Mouse (Mus musculus): ENCODE results near the gene Tmem63c.

The Tmem63c gene

DNA sequence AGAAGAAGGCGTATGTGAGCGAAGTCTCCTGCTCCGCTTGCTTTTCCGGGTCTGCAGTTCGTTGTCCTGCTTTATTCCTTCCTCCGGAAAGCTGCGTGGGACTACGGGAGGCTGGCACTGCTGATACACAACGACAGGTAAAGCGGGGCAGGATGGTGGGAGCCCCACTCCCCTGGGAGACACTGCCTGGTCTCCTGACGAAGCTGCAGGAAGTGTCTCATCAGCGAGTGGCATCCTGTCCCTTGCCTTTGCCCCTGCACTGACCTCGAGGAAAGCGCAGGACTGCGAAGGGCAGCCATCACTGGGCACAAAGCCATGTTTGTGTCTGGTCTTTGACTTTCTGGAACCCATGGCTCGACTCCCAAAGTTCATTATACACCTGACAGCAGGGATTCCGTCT lies 35.9 kb downstream of the Tmem63c start:
- no peak for DNase-seq

DNA sequence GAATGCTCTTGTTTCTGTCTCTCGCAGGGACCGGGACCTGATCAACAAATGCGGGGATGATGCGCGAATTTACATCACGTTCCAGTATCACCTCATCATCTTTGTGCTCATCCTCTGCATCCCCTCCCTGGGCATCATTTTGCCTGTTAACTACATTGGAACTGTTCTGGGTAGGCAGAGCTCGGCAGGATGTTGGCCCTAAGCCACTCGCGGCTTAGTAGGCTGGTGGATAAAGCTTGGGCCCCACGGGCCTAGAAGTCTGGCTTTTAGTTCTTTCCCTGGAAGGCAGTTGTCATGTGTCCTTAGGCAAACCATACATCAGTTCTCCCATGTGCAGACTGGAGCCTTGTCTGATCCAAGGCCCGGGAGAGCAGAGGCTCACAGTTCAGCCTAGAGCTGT lies 44.3 kb downstream of the Tmem63c start:
- peak; percentile 54 to 61 for DNase-seq

DNA sequence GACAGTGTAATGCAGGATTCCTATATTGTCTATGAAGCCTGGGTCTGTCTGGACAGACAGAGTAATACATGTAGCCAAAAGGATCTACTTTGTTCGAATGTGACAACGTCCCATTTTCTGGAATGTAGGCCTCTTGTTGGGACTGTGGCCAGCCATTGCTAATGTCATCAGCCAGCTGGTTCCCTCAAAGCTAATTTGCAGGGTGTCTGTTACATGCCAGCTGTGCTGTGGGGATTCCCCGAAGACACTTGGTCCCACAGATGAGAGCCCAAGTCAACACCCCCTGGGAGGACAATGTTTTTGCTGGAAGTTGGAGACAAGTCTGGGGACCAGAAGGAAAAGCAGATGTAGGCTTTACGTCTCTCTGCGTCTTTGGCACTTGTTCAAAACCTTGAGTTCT lies 45.3 kb downstream of the Tmem63c start:
- no peak for DNase-seq

DNA sequence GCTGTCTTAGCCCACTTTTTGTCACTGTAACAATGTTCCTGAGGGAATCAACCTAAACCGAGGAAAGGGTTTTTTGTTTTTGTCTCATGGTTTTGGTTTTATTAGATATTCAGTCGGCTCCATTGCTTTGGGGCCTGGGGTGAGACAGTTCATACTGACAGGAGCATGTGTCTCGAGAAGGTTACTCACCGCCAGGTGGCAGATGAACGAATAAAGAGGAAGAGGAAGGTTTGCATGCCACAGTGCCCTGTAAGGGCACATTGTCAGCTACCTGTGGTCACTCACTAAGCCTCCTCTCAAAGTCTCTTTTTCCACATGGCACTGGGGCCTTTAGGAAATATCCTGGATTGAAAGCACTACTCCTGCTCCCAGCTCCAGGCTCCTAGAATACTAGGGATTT lies 49.4 kb downstream of the Tmem63c start:
- no peak for DNase-seq

DNA sequence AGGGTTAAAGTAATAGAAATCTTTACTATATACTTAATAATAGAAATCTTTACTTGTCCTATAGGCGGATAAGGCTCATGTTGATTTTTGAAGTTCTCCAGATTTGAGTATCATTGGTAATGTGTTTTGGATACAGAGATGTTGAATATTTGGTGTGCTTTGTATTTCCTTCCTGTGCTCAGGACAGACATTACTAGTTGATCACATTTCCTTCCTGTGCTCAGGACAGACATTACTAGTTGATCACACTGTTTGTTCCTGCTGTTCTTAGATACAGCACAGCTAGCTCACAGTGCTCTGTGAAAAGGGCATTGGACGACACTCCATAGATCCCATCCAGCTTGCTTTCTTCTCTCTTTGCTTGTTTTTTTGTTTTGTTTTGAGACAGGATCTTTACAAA lies 55.5 kb downstream of the Tmem63c start:
- no peak for DNase-seq

DNA sequence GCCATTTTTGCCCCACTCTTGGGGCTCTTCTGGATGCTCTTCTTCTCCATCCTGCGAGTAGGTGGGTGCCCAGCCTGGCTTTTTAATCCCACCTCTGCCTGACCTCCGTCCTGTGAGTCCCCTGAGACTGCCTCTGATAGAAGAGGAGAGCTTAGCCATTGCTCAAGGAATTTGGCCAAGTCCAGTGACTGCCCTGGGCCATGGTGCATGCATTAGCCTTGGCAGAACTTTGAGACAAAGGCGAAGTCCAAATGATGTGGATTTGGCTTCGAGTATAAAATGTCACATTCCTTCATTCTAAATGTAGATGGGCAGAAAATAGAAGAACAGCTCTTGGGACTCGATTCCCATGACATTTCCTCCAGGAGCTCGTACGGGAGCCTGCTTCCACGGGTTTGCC lies 61.7 kb downstream of the Tmem63c start:
- no peak for DNase-seq

DNA sequence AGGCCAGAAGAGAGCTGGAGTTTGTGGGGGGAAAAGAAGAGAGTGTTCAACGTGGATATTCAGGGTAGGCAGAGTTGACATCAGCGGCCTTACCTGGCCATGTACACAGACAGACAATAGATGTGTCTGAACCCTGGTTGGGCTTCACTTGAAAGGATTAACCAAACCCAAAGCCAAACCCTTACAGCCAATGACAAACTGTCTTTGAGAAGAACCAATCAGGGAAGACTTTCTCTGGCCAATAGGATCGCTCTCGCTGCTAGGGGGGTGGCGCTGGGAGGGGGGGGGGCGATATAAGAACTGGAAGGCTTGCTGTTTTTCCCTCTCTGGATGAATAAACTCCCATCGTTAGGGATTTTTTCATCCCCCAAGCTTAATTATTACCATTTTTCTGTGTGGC lies 66.1 kb downstream of the Tmem63c start:
- DNase-seq, result no peak

DNA sequence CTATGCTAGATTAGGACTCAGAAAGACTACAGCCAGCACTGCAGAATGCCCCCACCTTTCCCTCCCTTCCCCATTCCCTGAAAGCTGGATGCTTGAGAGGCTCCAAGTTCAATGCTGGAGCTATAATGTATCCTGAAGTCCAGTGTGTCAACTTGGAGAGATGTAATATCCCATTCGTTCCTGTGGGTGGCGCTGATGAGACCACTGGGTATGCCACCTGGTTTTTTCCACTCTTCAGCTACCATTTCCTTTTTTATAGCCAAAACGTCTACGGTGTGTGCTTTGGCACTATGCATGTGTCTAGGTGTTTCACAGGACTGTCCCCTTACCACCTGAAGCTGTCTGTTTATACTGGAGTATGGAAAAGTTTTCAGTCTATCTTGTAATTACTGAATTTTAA lies 67.2 kb downstream of the Tmem63c start:
- peak in 1 of 2 experiments; percentile 33 for DNase-seq

DNA sequence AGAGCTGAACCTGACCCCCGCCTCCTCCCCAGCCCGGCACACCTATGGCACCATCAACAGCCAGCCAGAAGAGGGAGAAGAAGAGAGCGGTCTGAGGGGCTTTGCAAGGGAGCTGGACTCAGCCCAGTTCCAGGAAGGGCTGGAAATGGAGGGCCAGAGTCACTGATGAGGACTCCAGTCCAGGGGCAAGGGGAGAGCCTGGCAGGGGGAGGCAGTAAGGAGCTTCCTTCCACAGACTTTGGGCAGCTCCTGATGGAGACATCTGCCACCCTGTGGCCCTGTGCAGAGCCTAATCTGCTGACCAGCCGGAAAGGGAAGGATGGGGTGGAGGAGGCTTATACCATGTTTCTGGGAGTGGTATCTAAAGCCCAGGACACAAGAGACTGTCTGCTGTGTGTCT lies 68.1 kb downstream of the Tmem63c start:
- DNase-seq, result no peak

DNA sequence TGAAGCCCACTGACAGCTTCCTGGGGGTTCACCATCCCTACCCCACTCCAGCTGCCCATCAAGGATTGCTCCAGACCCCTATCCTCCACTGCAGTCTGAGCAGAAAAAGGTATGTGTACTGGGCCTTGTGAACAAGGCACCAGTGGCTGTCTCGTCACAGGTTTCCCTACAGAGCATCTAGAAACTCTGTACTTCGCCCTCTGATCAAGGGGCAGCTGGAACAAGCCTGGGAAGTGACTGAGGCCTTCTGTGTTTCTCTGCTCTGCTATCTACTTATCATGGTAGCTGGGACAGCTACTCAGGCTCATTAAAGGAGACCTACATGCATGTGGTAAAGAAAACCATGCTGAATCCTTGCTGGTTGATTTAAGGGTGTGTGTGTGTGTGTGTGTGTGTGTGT lies 68.6 kb downstream of the Tmem63c start:
- DNase-seq, result no peak

DNA sequence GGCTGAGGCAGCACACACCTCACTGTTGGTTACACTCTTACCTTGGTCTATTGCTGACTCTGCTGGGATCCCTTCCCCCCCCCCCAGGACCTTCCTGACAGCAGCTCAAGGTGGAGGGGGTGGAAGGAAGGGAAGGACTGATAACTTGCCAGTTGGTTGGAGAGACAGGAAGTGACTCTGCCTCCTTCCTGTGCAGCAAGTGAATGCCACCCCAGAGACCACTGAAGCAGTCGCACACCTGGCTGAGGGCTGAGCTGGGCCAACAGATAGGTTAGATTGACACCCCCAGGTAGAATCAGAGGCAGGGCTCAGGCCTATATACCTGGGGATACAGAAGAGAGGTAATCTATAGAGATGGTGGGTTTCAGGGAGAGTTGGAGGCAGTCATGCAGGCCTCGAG lies 70.8 kb downstream of the Tmem63c start:
- DNase-seq, result no peak

DNA sequence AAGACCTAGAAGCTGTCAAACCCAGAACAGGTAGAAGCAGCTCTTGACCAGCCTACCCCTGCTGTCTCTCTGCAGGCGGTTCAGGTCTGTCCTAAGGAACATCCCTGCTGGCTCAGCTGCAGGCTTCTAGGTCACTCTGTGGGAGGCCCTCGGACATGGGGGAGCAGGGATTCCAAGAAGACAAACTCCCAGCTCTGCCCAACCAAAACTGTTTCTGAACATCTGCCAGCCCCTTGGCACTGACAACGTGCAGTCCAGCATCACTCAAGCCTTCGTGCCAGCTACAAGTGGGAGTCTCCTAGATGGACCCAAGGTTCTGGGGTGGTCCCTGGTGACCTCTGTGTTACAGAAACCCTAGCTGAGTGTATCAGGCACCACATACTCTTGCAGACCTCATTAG lies 72.1 kb downstream of the Tmem63c start:
- DNase-seq, result peak in 1 of 2 experiments; percentile 41

DNA sequence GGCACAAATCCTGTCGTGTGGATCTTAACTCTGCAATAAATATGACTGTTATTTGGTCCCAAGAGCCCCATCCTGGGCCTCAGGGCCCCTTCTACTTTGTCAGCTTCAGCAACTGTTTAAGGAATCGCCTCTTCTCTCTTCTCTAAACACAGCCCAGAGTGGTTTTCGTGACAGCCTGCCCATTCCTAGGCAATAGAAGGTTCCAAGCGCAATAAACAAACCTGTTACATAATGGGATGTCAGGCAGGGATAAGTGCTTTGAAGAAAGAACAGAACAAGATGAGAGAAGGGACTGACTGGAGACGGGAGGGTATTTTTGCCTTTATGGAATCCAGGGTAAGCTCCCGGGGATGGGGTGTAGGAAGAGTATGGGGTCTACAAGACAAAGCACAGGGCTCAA lies 72.5 kb downstream of the Tmem63c start:
- no peak for DNase-seq

DNA sequence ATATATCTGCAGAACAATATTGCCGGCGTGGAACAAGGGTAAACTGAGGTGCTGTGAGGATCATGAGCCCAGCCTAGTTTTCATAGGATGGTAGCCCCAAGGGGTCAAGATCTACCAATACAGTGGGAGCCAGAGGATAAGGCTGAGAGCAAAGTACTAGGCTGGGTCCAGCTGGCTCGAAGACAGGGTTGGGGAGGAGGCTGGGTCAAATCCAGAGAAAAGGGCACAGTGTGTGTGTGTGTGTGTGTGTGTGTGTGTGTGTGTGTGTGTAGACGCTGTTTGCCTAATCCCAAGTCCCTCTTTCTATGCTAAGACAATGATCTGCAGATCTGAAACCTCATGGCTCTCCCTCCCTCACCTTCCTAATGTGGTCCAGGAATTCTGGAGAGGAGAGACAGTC lies 79.2 kb downstream of the Tmem63c start:
- no peak for DNase-seq

DNA sequence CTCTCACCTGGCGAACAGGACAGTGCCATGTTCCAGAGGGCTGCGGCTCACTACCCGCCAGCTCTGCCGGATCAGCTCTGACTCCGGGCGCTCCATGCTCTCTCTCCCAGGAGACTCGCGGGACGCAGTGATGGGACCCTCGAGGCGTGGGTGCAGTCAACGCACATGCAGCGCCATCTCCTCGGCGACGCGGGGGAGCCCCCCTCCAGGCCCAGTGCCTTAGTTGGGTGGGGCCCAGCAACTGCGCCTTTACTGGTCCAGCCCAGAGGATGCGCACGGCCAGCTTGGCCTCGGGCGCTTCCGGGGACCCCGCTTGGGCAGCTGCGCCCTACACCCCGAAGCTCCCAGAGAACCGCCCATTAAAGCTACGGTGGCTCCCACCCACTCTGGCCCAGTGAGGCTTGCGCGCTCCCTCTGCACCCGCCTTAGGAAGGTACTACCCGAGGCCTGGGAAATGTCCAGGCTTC lies 81.1 kb downstream of the Tmem63c start, which contains the start of gene Ngb:
TSS of gene Ngb (minus strand) at position 375 of the 467 bp plus-strand sequence.
- no peak for DNase-seq

DNA sequence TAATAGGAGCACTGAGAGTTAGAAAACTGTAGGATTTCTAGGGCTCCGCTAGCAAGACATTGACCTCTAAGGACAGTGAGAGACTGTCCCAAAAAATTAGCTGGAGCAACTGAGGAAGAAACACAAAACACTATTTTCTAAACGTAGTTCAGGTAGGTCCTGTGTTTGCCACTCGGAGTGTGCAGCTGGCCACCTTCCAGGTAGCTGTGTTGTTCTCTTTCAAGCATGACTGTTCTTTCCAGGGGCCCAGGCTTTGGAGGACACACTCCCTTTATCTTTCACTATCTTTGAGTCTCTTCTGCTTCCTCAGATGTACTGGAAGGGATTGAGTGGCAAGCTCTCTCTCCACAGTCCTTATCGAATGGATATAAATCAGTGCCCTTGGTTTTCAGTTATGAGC lies 82.3 kb downstream of the Tmem63c start:
- no peak for DNase-seq

DNA sequence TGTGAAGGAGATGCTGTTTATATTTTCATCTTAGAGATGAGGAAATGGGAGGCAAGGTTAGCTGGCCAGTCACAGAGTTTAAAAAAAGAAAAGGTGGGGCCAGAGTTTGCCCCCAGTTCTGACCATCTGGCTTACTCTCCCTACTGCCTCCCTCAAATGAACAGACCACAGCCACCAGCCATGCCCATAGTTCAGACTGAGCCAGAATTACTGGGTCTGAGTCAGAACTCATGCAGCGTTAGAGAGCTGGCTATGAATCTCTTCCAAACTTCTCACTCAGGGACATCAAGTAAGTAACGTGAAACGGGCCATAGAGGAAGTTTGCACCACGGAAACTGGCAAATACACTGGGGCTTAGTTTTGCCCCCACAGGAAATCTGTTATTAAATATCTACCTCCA lies 83.7 kb downstream of the Tmem63c start:
- DNase-seq, result no peak

DNA sequence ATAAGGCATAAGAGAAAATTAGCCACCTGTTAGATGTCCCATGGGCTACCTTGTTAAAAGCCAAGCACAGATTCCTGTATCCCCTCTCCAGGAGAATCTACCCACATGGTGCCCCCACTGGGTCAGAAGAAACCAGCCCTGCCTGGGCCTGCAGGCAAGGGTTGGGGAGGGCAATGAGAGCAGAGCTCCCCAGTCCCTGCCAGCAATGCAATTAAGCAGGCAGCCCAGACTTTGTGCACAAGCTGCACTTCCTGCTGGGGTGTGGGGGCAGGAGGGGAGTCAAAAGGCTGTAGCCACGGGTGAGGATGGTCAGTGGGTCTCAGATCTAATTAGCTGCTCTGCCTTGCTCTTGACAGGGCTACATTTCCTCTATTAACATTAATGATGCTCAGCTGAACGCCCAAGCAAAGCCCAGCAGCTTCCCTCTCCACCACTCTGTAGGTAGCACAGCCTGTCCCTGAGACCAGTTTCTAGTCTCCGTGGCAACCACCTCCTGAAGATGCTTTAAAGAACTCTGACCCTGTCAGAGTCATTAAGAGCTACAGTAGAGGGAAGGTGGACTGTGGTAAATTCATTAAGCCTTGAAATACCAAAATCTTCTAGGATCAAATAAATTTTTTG lies 86.3 kb downstream of the Tmem63c start:
- DNase-seq, result no peak

DNA sequence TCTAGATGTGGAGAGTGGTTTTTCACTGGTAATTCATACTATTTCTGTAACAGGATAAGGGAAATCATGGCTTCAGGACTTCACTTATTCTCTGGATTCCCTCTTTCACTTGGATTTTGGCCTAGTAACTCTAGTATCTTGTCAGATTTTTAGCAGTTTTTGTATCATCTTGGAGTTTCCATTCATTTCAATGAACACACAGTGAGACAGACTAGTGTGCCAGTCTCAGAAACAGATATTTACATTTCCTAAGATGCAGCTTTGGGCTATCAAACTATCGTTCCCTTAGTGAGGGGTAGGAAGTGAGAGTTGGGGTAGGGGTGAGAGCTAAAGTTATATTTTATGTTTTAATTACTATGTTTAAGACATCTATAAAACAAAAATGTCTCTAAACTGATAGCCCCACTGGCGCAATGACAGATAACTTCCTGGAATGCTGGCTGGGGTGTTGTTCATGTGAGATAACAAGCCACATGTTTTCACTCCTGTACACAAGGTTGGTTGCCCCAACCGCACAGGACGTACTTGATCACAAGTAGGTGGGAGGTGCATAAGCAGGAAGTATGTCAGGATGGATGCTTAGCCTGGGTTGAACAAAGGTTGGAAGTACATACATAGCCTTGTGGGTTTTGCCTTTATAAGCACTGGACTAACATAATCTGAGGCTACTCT lies 100.9 kb downstream of the Tmem63c start:
- DNase-seq, result no peak

DNA sequence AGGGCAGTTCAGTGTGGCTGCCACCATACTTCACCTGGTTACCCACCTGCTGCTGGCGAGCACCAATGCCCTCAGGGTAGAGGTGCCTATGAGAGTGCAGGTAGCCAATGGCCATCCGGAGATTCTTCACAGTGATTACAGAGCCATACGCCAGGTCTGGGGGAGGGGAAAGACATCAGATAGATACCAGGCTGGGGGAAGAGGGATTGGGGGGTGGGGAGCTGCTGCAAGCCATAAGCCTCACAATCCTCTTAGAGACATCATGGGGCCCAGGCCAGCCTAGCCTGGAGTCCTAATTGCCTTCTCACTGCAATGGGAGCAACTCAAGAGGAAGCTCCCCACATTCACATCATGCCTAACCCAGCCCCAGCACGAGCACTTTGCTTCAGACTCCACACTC lies 106.1 kb downstream of the Tmem63c start:
- DNase-seq, result no peak

DNA sequence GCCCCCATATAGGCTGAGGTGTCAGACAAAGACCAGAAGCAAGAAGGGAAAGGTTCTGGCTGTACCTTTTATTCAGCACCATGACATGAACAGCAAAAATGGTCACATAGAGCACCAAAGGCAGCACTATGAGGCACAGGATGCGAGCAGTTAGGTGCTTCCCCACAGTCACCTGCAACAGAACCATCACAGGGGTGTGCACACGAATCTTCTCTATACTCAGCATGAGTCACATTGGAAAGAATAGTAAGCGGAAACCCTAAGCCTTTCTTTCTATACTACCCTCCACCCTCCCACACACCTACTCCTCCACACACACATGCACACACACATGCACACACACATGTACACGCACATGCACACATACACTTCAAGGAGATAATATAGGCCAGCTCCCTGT lies 109.1 kb downstream of the Tmem63c start:
- no peak for DNase-seq

DNA sequence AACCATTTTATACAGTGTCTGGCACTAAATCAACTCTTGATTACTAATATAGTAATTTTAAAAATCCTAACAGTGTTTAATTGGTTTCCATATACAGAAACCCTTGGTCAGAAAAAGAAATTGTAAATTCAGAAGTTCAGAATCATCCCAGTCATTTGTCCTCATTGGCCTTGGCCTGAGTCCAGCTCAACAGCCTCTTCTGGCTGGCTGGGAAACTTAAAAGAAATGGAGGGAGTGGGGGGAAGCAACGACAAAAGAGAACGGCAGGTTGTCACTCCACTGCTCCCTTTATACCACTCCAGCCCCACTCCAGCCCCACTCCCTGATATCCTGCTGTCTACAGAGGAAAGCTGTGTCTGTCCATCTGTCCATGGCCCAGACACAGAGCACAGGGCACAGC lies 110.0 kb downstream of the Tmem63c start:
- no peak for DNase-seq

DNA sequence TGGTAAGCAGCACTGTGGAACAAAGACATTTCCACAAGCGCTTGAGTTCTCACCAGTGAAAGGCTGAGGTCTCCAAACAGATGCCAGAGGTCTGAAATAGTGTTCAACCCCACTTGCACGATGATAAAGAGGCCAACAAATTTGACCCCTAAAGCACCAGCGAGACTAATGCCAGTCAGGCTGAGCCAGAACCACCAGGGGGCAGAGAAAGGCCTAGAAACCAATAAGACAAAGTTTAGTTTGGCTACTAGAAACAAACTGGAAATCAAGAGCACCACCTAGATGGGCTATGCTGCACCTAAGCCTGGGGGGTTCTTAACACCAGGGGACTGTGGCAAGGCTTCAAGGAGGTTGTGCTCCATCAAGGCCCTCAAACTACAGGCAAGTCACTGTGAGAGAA lies 110.5 kb downstream of the Tmem63c start:
- no peak for DNase-seq

DNA sequence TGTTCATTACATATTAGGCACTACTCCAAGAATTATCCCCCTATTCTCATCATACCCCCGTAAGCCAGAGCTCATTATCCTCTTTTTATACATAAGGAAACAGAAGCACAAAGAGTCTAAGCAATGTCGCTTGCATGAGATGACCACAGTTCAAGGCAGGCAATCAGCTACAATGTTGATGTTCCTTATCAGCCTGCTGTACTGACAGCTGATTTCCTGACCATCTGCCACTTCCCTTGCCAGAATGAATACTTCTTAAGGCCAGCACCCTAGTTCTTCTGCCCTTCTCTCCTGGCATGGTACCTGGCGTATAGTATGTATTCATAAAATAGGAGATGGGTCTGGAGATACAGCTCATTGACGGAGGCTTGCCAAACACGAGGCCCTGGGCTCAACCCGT lies 111.1 kb downstream of the Tmem63c start:
- no peak for DNase-seq

DNA sequence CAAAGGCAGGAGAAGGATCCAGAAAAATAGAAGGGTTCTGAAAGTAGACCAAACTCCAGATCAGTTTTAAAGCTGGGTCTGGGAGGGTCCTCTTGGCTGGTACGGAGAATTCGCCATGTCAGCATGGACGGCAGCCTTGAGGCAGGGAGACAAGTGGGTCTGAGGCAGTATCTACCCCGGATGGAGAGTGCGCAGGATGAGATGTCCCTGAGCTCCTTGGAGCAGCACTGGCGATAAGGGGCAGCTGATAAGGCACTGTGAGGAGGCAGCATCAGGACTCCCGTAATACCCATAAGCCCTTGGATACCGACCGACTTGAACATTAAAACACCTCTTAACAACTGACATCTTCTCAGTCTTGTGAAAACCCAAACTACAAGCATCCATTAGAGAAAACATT lies 111.6 kb downstream of the Tmem63c start:
- no peak for DNase-seq

Data from cerebellum, postnatal 36 days (tissue).